Mouse (Mus musculus) cerebellum, postnatal 4 days (tissue): ENCODE results near the gene Trim34b.
A peak's percentile ranks its signal among the peaks of the same experiment; 100 is the strongest.
"Not testable (repeated sequence)": the region's sequence is repeated elsewhere in the genome, so short reads cannot be mapped to it uniquely, and the experiment has no call there.

ENCODE experiments used
- DNase-seq, 2 experiments: peaks; one replicate each; pipeline ENCODE4 v3.0.0; 2022; ENCODE audit warnings: low spot score in 2 of 2, mixed read lengths in 1 of 2

The Trim34b gene

GRCm38 (mm10) chr7:104329171-104329570 lies at the start of gene Trim34b:
Gene Trim34b, plus strand, starts transcription at chr7:104329471.
- not testable (repeated sequence) for DNase-seq

- not testable (repeated sequence) for DNase-seq
These were observed 41.5 kb upstream of the Trim34b start, which contains the start of gene Trim5 for GRCm38 (mm10) chr7:104287576-104288443. Gene Trim5, minus strand, starts transcription at chr7:104288094.

DNA sequence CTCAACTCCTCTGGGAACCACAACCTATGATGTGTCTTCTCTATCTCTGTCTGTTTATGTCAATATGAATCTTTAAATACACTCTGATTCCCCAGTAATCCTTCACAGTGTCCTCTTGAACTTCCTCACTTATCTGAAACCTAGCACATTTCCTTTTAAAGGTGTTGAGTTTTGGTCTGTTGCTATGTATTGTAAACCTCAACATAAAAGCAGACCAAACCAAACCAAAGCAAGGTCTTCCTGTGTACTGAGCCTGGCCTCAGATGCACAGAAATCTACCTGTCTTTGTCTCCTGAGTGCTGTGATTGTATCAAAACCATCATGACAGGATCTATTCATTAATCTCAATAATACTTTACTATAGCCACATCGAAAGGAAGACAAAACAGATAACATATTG lies 38.6 kb upstream of the Trim34b start:
- no peak for DNase-seq

DNA sequence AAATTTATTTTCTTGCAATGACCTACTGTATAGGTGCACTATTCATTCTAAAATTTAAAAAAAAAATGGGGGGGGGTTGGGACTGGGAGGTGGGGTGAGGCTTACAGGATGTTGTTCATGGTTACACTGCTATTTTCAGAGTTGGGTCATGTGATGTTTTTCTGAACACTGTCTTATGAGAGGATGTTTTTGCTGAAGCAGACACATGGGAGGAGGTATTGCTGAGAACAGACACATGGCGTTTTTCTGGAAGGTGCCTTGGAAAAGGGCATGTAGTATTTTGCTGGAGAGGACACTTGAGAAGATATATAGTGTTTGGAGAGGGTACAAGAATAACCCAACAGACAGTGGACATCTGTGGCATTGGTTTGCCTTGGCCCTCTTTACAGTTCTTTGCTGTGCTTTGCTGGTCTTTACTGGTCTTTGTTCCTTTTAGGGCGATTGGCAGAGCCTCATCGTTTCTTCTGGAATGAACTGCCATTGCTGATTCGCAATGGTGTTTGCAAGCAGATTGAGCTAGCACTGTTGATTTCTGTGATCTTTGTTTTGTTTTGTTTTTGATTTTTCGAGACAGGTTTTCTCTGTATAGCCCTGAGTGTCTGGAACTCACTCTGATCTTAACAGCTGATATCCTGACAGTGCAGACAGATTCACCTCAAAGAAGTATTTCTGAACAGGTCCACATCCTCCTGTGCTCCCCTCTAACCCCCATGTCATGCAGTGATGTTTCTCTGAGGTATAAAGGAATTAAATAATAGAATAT lies 37.5 kb upstream of the Trim34b start:
- no peak for DNase-seq

- no peak for DNase-seq
These were observed 14.4 kb upstream of the Trim34b start for GRCm38 (mm10) chr7:104314796-104315353.

DNA sequence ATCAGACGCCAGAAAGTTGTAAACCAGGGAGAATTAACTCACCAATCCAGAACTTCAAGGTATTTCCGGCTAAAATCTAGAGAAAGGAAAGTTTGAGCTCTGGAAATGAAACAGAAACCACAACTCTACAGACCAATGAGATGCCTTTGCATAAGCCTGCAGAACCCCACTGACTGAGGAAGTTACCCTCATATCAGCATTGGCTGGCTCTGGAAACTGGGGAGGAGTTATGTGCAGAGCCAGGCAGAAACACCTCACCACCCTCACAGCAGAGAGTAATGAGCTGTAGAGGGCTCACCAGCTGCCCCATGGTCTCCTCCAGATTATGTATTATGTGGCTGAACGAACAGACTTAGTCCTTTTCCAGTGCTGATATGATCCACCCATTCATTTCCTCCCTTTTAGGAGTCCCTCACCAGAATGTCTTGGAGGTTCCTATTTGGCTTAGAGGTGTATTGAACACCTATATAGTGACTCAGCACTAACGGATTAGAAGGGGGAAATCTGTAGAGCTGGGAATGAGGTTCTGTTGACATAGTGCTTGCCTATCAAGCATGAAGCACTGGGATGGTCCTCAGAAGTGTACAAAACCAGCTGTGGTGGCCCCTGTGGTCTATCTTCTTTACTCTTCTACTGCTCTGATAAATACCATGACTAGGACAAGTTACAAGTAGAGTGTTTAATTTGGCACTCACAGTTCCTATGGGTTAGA lies 13.7 kb upstream of the Trim34b start, which contains the start of gene Trim12a:
Trim12a (minus strand) TSS at position 98 of the 712 bp plus-strand sequence.
- not testable (repeated sequence) for DNase-seq

DNA sequence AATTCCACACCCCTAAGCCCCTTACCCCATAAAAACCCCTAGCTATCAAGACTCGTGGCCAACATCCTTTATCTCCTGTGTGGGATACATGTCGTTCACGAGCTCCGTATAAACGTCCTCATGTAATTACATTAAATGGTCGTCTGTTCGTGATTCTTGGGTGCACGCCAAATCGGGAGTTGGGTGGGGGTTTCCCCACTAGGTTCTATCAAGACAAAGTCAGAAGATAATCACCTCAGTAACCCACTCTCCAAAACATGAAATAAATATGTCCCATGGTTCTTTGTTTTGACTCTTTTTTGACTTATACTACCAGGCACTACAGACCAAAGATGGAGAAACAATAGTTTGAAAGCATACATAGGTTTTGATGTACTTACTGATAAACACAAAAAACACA lies 7.2 kb upstream of the Trim34b start:
- DNase-seq = no peak

DNA sequence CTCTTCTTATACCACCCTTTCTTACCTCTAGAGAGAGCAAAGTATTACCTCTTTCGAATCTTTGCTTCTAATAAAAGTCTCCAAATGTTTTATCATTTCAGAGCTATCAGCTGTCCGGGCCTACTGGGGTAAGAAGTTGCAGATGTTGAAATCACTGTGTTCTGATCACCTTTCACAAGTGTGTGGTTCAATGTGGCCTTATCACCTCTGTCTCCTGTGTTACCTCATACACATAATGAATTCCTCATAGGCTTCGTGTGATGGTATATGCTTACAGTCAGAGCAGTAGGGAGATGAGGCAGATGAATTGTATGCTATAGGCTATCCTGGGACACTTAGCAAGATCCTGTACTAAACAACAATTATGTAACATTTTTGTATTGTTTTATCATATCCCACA lies 6.3 kb downstream of the Trim34b start:
- not testable (repeated sequence) for DNase-seq

GRCm38 (mm10) chr7:104340744-104341143 lies 11.5 kb downstream of the Trim34b start:
- DNase-seq = not testable (repeated sequence)

DNA sequence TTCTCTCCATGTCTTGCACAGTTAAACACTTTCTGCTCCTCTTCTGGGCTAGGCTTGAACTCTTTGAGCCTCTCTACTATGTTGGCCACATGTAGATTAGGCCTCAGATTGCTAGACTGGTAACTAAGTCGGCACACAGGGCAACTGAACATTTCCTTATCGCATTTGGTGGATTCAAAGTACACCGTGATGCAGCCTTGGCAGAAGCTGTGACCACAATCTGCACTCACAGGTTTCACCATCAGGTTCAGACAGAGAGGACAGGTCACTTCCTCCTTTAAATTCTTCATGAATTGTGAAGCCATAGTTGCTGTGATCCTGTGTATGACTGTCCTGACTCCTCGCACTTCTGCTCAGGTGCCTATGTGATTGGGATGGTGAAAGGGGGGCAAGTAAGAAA lies 18.8 kb downstream of the Trim34b start:
- not testable (repeated sequence) for DNase-seq

DNA sequence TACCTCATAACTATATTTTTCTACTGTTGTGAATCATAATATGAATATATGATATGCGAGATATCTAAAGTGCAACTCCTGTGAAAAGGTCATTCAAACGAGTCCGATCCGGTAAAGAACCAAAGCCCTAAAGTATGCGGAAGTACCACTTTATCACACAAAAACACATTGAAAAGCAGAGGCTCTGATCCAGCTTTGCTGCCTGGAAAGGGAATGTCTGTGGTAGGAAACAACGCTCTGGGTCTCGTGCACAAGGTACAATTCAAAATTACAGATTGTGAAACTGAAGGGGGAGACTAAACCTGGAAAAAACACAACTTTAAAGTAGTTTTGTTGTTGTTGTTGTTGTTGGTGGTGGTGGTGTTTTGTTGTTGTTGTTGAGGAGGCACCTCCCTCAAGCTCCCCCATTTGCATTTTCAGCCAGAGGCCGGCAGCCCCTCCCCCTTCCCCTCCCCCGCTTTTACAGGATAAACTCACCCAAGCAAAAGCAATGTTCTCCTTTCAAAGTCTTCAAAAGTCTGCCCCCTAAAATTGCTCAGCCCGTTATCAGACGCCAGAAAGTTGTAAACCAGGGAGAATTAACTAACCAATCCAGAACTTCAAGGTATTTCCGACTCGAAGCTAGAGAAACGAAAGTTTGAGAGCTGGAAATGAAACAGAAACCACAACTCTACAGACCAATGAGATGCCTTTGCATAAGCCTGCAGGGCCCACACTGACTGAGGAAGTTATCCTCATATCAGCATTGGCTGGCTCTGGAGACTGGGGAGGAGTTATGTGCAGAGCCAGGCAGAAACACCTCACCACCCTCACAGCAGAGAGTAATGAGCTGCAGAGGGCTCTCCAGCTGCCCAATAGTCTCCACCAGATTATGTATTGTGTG lies 23.7 kb downstream of the Trim34b start, which contains the start of gene Trim12c:
Trim12c (minus strand) TSS at position 646 of the 883 bp plus-strand sequence.
- peak in 1 of 2 experiments; percentile 3 for DNase-seq

- no peak for DNase-seq
These were observed 24.3 kb downstream of the Trim34b start for GRCm38 (mm10) chr7:104353600-104353967.

DNA sequence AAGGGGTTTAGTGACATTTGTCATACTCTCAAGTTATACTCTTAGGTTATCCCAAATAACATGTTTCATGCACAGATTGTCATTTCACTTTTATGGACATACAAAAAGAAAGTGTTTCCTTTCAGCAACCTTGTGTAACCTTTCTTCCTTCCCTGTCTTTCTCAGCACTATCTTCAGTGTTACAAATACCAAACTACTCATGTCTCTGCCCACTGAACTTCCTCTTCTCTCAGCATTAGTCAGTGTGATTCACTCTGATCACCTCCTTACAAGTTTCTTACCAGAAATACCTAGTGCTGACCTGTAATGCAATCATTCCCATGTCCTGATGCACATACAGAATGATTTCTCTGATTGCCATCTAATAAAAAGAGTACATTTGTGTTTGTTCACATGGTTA lies 37.1 kb downstream of the Trim34b start:
- no peak for DNase-seq

DNA sequence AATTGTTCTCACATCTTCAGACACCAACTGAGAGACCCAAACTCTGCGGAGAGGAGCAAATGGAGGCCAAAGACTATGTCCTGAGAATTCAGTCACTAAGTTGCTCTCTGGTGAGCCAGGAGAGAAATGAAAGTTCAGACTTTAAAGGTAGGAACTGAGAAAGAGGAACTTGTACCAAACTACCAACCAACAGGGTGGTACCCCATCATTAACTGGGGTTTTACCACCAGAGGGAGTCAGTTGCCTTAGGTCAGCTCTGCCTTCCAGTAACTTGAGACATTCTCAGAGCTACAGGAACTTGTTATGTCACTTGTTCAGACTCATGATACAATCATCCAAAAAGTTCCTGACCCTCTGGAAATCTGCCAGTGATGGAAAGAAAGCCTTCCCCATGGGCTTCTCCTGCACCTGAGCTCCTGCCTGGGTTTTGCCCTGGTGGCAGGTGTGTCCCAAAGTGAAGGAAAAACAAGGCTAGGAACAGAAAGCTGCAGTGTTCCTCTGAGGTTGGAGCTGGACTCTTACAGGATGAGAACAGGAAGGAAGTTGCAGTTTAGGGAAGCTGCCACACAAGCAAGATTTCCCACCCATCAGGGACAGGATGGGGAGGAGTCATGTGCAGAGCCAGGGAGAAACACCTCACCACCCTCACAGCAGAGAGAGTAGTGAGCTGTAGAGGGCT lies 40.6 kb downstream of the Trim34b start, which contains the start of gene Trim30b:
Trim30b (minus strand) TSS at position 149 of the 679 bp plus-strand sequence.
- DNase-seq = no peak
